ENCODE assay signal across 15 mouse cellular contexts in the genomic region with DNA sequence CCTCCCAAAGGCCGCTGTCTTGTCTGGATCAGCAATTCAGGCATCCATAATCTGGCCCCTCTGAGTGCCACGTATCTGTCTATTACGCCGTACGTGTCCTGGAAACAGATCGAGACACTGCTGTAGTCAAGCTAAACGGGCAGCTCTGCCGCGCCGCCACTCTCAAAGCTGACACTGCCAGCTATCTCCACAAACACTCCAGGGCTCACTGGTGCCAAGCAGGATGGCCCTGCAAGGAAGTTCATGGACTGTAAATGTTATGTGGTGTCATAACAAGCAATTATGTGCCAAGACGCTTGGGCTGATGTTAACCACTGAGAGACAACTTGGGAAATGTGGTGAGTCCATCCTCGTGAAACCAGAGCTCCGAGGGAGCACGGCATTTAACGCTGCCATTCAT. TPM values are rescaled to one million over a fixed set of nuclear protein-coding genes. Genes with fewer than 3 reads are reported as not detected.
A peak's percentile ranks its signal among the peaks of the same experiment; 100 is the strongest.
DNase-seq lines count a peak whose midpoint lies in the region; ATAC-seq and TF ChIP-seq lines count a peak whose summit lies in the region.
"Had no signal": no experiment of that assay in that cellular context is flagged by ENCODE, and none has a peak within 500 bp of the region (broad histone marks: within the 10 kb centered on the region; RNA-seq: fewer than 3 reads in every experiment).

No protein-coding gene starts in this region.

- H3K27me3 ChIP-seq in forebrain, embryonic 14.5 days (replicated peaks; ENCODE audit: control insufficient read depth, insufficient read depth, low read length), result no peaks in the 10 kb centered on the region
- no peaks in the 10 kb centered on the region for H3K27me3 ChIP-seq in forebrain, embryonic 15.5 days
- H3K27me3 ChIP-seq in midbrain, embryonic 14.5 days (ENCODE audit: control insufficient read depth, insufficient read depth, low read length), result no peaks in the 10 kb centered on the region
- H3K27me3 ChIP-seq in midbrain, embryonic 10.5 days (ENCODE audit: low read depth, poor library complexity, severe bottlenecking), result no peaks in the 10 kb centered on the region
- H3K27me3 ChIP-seq: megakaryocyte, embryonic 14.5 days; neural tube, embryonic 12.5 days had no signal

- ATAC-seq in forebrain, embryonic 14.5 days, result no peak
- no peak for ATAC-seq in forebrain, embryonic 15.5 days (replicated peaks)
- ATAC-seq in midbrain, embryonic 14.5 days (ENCODE audit: low FRiP score, low TSS enrichment), result no peak

- no peaks in the 10 kb centered on the region for H3K36me3 ChIP-seq in forebrain, embryonic 14.5 days (ENCODE audit: control insufficient read depth, insufficient read depth, low read length)
- no peaks in the 10 kb centered on the region for H3K36me3 ChIP-seq in forebrain, embryonic 15.5 days
- no peaks in the 10 kb centered on the region for H3K36me3 ChIP-seq in midbrain, embryonic 14.5 days (ENCODE audit: control insufficient read depth, insufficient read depth, low read length)
- peaks cover 6% of the 10 kb centered on the region for H3K36me3 ChIP-seq in midbrain, embryonic 10.5 days
- H3K36me3 ChIP-seq: neural tube, embryonic 12.5 days had no signal

- no peak overlapping the region for H3K9ac ChIP-seq in forebrain, embryonic 14.5 days (ENCODE audit: low read length)
- no peak overlapping the region for H3K9ac ChIP-seq in forebrain, embryonic 15.5 days (replicated peaks)
- H3K9ac ChIP-seq in midbrain, embryonic 14.5 days (replicated peaks; ENCODE audit: low read length), result no peak overlapping the region
- H3K9ac ChIP-seq: neural tube, embryonic 12.5 days had no signal

- WGBS in forebrain, embryonic 14.5 days, result 72% methylated on average over 15 of the region's 15 CpGs
- 69% methylated on average over 15 of the region's 15 CpGs for WGBS in forebrain, embryonic 15.5 days
- 82% methylated on average over 15 of the region's 15 CpGs for WGBS in midbrain, embryonic 14.5 days
- WGBS in midbrain, embryonic 10.5 days, result 92% methylated on average over 15 of the region's 15 CpGs

- no peak for TF ChIP-seq CTCF in left cerebral cortex, adult 2 months (IDR thresholded peaks at IDR 0.05)

- no peaks in the 10 kb centered on the region for H3K9me3 ChIP-seq in forebrain, embryonic 14.5 days (replicated peaks; ENCODE audit: control insufficient read depth, low read length)
- no peaks in the 10 kb centered on the region for H3K9me3 ChIP-seq in forebrain, embryonic 15.5 days
- H3K9me3 ChIP-seq in midbrain, embryonic 14.5 days (ENCODE audit: control insufficient read depth, low read length), result no peaks in the 10 kb centered on the region
- no peaks in the 10 kb centered on the region for H3K9me3 ChIP-seq in midbrain, embryonic 10.5 days (replicated peaks)
- H3K9me3 ChIP-seq: neural tube, embryonic 12.5 days had no signal

- no peak overlapping the region for H3K4me2 ChIP-seq in forebrain, embryonic 14.5 days (ENCODE audit: low read length)
- no peak overlapping the region for H3K4me2 ChIP-seq in forebrain, embryonic 15.5 days (replicated peaks)
- no peak overlapping the region for H3K4me2 ChIP-seq in midbrain, embryonic 14.5 days (ENCODE audit: low read length)
- H3K4me2 ChIP-seq: neural tube, embryonic 12.5 days had no signal

- no peak overlapping the region for H3K4me3 ChIP-seq in forebrain, embryonic 14.5 days (ENCODE audit: low read depth, low read length)
- no peak overlapping the region for H3K4me3 ChIP-seq in forebrain, embryonic 15.5 days
- H3K4me3 ChIP-seq in left cerebral cortex, adult 2 months, result no peak overlapping the region
- H3K4me3 ChIP-seq in midbrain, embryonic 14.5 days (replicated peaks; ENCODE audit: low read depth, low read length), result no peak overlapping the region
- no peak overlapping the region for H3K4me3 ChIP-seq in midbrain, embryonic 10.5 days
- H3K4me3 ChIP-seq: megakaryocyte, embryonic 14.5 days; neural tube, embryonic 12.5 days had no signal

- no peaks in the 10 kb centered on the region; the same call in 1 of the 2 replicates for H3K4me1 ChIP-seq in forebrain, embryonic 14.5 days (ENCODE audit: control insufficient read depth, insufficient read depth, low read length)
- H3K4me1 ChIP-seq in forebrain, embryonic 15.5 days, result peaks cover 6% of the 10 kb centered on the region
- peaks cover 4% of the 10 kb centered on the region; the same call in 1 of the 2 replicates for H3K4me1 ChIP-seq in midbrain, embryonic 14.5 days (ENCODE audit: control insufficient read depth, insufficient read depth, low read length)
- H3K4me1 ChIP-seq in midbrain, embryonic 10.5 days, result no peaks in the 10 kb centered on the region
- H3K4me1 ChIP-seq: neural tube, embryonic 12.5 days had no signal

- no peak overlapping the region for H3K27ac ChIP-seq in forebrain, embryonic 14.5 days (ENCODE audit: low read depth, low read length)
- no peak overlapping the region for H3K27ac ChIP-seq in forebrain, embryonic 15.5 days (replicated peaks)
- H3K27ac ChIP-seq in left cerebral cortex, adult 2 months, result no peak overlapping the region
- no peak overlapping the region for H3K27ac ChIP-seq in midbrain, embryonic 14.5 days (replicated peaks; ENCODE audit: low read depth, low read length)
- no peak overlapping the region for H3K27ac ChIP-seq in midbrain, embryonic 10.5 days (replicated peaks)
- H3K27ac ChIP-seq: kidney, postnatal 0 days; neural tube, embryonic 12.5 days; stomach, postnatal 0 days had no signal

- peak; percentile 25 for DNase-seq in forebrain, embryonic 14.5 days (ENCODE audit: low spot score)
- DNase-seq in left cerebral cortex, postnatal 4 days, result peak; percentile 59
- no peak for DNase-seq in left cerebral cortex, adult 2 months (ENCODE audit: extremely low spot score in 1 of 2, low spot score in 2 of 2)
- peak; percentile 35 for DNase-seq in midbrain, embryonic 14.5 days
- DNase-seq in midbrain, embryonic 10.5 days (ENCODE audit: low spot score), result no peak
- DNase-seq in layer of hippocampus, postnatal 10 days (ENCODE audit: low spot score in 2 of 2), result no peak
- DNase-seq: cerebellum, adult 9-10 months; kidney, adult 11 months; right cerebral cortex, postnatal 14 days had no signal

- intact Hi-C loops in left cerebral cortex, postnatal 4 days (cut with DNase I), result loop anchor here (5.0 to 10.0 kb wide), 3 partner anchors 360 to 990 kb away; partner anchors contain the start of gene Rybp
- intact Hi-C loops in left cerebral cortex, adult 2 months (cut with DNase I), result loop anchor here (5.0 to 10.0 kb wide), 3 partner anchors 367 to 992 kb away; no protein-coding TSS in a partner anchor

RNA-seq across cellular contexts. Expression of gene Shq1, which starts 26.3 kb away (rescaled TPM):
- polyA plus RNA-seq in forebrain, embryonic 14.5 days (2014; fragmentation: Nextera tagmentation; extraction: Ambion mirVana), result 13.1 and 14.2 TPM in 2 replicates
- 12.0 and 13.0 TPM in 2 replicates for polyA plus RNA-seq in forebrain, embryonic 15.5 days (2015; fragmentation: Nextera tagmentation; extraction: Ambion mirVana)
- total RNA-seq in left cerebral cortex, postnatal 4 days (2021), result 1 to 10 TPM; 7.8 to 9.5 TPM
- 1 to 10 TPM; 5.8 to 6.7 TPM for total RNA-seq in left cerebral cortex, adult 2 months (2021)
- polyA plus RNA-seq in midbrain, embryonic 14.5 days (2014; fragmentation: Nextera tagmentation; extraction: Ambion mirVana), result 8.5 and 9.6 TPM in 2 replicates
- 21.7 and 25.6 TPM in 2 replicates for polyA plus RNA-seq in midbrain, embryonic 10.5 days (2016; fragmentation: Nextera tagmentation; extraction: Ambion mirVana)
- total RNA-seq in layer of hippocampus, postnatal 10 days (2021), result 1 to 10 TPM; 7.3 to 7.7 TPM

RNA-seq across cellular contexts. Expression of gene Gxylt2, which starts 59.9 kb away (rescaled TPM):
- polyA plus RNA-seq in forebrain, embryonic 14.5 days (2014; fragmentation: Nextera tagmentation; extraction: Ambion mirVana), result 0.81 and 1.0 TPM in 2 replicates
- polyA plus RNA-seq in forebrain, embryonic 15.5 days (2015; fragmentation: Nextera tagmentation; extraction: Ambion mirVana), result 0.66 and 0.88 TPM in 2 replicates
- total RNA-seq in left cerebral cortex, postnatal 4 days (2021), result 1 to 10 TPM; 2.1 to 2.7 TPM
- total RNA-seq in left cerebral cortex, adult 2 months (2021), result 1 to 10 TPM; 1.2 to 1.6 TPM
- 0.53 and 1.2 TPM in 2 replicates for polyA plus RNA-seq in midbrain, embryonic 14.5 days (2014; fragmentation: Nextera tagmentation; extraction: Ambion mirVana)
- 1.4 and 2.4 TPM in 2 replicates for polyA plus RNA-seq in midbrain, embryonic 10.5 days (2016; fragmentation: Nextera tagmentation; extraction: Ambion mirVana)
- total RNA-seq in layer of hippocampus, postnatal 10 days (2021), result 1 to 10 TPM; 2.7 TPM
- total RNA-seq: monocyte, adult 5-6 weeks had no signal

Comparison
In these comparisons a context has a peak if more than half of its experiments do, and no peak if none do; other contexts are left out.
1. DNase-seq: peak in forebrain, embryonic 14.5 days (single experiment), left cerebral cortex, postnatal 4 days (single experiment) and midbrain, embryonic 14.5 days (single experiment); none in left cerebral cortex, adult 2 months (0 of 2), midbrain, embryonic 10.5 days (single experiment) and layer of hippocampus, postnatal 10 days (0 of 2).